Mouse (Mus musculus): ENCODE results near the gene Mrpl51.

The Mrpl51 gene

DNA sequence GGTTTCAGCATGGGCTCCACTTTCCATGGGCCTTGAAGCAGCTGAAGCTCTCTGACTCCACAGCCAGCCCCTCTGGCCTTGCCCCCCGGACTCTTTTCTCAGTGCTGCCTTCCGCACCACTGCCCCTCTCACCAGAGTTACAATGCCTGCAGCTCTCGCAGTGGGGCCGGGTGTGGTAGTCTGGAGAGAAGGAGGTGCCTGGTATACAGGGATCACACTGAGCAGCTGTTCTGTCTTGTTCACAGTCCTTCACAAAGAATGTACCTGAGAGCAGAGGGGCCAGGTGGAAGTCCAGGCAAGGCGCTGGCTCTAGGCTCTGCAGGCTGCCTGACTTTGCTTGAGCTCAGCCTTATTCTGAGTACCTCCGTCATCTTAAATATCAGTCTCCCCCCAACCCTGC lies 44.7 kb downstream of the Mrpl51 start:
- no peak for DNase-seq

DNA sequence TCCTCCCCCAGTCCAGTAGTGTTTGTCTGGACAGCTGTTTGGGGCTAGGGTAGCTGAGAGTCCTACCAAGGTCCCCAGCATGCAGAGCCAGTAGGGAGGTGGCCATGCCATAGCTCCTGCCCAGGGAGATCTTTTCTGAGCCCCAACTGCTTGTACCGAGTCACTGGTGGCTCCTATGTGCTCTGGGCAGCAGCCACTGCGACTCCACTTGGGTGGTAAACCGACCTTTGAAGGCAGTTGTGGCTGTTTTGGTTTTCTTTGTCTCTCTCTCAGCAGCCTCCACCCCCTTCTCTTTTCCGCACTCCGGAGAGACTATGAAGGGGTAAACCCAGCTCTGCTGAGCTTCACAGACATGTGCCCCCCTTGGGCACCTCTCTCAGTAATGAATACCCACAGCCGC lies 45.2 kb downstream of the Mrpl51 start, which contains the start of gene Cd27:
TSS of gene Cd27 (minus strand) at position 229 of the 400 bp plus-strand sequence.
- DNase-seq: no peak

DNA sequence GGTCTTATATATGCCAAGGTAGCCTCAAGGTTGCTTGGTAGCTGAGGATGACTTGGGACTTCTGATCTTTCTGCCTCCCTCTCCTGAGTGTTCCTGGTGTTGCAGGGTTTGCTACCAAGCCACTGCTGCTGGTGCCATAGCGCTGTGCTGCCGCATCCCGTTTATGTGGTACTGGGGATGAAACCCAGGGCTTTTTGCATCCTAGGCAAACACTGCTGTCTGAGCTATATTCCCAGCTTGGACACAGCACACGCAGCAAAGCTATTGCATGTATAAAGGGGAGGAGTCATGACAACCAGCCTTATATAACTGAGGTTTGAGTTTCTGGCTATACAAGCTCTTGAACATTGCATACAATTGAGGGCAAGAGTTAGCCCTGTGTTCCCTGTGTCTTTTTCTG lies 45.8 kb downstream of the Mrpl51 start:
- DNase-seq: no peak

DNA sequence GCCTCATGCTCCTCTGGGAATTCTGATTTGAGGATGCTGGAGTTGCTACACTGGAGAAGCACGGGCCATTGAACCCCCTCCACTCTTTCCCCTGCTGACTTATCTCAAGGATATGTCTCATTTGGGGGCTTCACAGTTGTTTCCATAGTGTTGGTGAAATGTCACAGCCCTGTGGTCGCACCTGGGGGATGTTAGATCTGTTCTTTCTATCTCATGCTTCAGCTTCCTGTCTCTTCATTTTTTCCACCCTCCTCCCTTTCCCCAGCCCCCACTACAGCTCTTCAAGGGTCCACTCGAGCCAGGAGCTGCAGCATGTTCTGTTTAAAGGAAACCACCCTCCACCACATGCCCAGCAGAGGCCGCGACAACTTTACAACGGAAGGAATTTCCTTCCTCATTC lies 46.8 kb downstream of the Mrpl51 start:
- peak; percentile 28 for DNase-seq

DNA sequence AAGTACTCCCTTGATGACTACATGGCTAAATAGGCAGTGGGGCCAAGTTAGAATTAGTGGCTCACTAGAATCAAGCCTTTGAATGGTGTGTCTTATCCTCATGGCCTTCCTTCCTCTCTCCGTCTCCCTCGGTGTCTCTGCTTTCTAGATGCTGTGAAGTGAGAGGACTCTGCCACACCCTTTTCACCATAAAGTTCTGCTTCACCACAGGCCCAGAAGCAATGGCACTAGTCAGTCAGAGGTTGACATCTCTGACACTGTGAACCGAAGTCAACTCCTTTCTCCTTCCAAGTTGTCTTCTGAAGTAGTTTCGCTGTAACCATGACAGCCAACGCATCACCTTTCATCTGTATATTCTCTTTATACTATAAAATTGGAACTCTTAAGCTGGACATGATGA lies 47.9 kb downstream of the Mrpl51 start:
- no peak for DNase-seq

DNA sequence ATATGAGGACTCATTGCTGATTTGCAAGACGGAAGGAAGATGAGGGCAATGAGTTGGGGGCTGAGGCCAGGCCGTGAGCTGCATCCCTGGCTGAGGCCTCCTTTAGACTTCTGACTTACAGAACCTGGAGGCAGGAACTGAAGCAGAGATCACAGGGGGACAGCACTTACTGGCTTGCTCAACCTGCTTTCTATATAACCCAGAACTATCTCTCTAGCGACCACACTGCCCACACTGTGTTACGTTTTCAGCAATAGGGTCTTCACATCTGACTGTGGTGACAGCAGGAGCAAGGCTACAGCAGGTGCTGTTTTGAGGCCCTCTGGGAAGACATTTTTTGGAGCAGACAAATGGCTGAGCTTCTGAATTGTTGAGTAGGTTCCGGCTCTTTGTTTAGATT lies 49.0 kb downstream of the Mrpl51 start:
- DNase-seq: no peak

DNA sequence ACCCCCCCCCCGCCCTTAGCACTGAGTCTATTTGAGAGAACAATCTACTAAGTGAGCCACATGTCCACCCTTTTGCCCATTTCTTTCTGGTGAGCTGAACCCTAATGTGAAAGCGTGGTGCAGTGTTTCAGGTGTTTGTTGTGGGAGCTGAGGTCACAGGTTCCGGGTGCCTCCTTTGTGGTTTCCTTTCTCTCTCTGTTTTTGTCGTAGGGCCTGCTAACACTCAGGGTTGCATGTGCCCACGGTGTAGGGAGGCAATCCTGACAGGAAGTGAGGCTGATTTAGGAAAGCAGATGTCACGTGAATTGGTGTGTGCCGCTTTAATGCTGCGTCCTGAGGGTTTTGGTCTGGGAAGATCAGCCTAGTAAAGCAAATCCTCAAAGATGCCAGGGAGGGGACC lies 50.0 kb downstream of the Mrpl51 start:
- DNase-seq: no peak

DNA sequence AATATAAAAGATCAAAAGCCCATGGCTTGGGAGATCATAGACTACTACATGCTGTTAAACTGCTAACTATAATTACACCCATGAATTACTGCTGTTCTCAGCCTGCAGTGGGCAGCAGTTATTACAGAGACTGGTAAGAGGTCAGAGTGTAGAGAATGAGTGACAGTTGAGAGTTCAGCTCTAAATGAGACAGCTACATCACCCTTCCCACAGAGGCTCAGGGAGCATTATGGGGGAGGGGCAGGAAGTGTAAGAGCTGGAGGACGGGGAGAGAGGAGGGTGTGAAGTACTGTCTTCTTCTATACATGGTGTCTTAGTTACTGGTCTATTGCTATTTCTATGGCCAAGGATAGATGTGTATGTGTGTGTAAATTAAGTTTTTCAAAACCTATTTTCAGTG lies 53.0 kb downstream of the Mrpl51 start:
- DNase-seq: no peak

All from kidney, postnatal 14 days (tissue).